Mouse (Mus musculus) embryonic facial prominence, embryonic 11.5 days (tissue): Measurements from ENCODE around the gene Zfp346. TPM values are rescaled to one million over a fixed set of nuclear protein-coding genes. Genes with fewer than 3 reads are reported as not detected.
A peak's percentile ranks its signal among the peaks of the same experiment; 100 is the strongest.

ENCODE experiments used
- ATAC-seq: fragments of 200-750 bp; cut with Nextera tagmentation; replicated peaks from 2 replicates; pipeline ENCODE4 v1.8.0; 2017; ENCODE audit warnings: low read depth; ENCODE audit not compliant: insufficient number of reproducible peaks, low FRiP score, low TSS enrichment
- DNase-seq: peaks from one replicate; pipeline ENCODE4 v3.0.0-alpha.2; 2015; ENCODE audit warnings: low spot score
- H3K27ac ChIP-seq: fragments of 300-500 bp; sonication (generic); replicated peaks from 2 replicates; pipeline ENCODE4 v1.5.1; 2014; ENCODE audit warnings: mild to moderate bottlenecking, low read depth, low read length, control low read depth
- H3K27me3 ChIP-seq: fragments of 300-500 bp; sonication (generic); 2 replicates; pipeline ENCODE4 v1.6.1; 2014; ENCODE audit warnings: mild to moderate bottlenecking, low read length, moderate library complexity, mixed read lengths; ENCODE audit not compliant: control insufficient read depth, insufficient read depth
- H3K36me3 ChIP-seq: fragments of 300-500 bp; sonication (generic); replicated peaks from 2 replicates; pipeline ENCODE4 v1.6.1; 2014; ENCODE audit warnings: low read depth, mild to moderate bottlenecking, low read length, moderate library complexity, mixed read lengths; ENCODE audit not compliant: control insufficient read depth, insufficient read depth
- H3K4me1 ChIP-seq: fragments of 300-500 bp; sonication (generic); 2 replicates; pipeline ENCODE4 v1.6.1; 2014; ENCODE audit warnings: low read length, mixed read lengths; ENCODE audit not compliant: control insufficient read depth, insufficient read depth
- H3K4me2 ChIP-seq: fragments of 300-500 bp; sonication (generic); 2 replicates; pipeline ENCODE4 v1.6.1; 2014; ENCODE audit warnings: low read depth, mild to moderate bottlenecking, control low read depth, low read length, moderate library complexity
- H3K4me3 ChIP-seq: fragments of 300-500 bp; sonication (generic); 2 replicates; pipeline ENCODE4 v1.5.1; 2014; ENCODE audit warnings: low read depth, low read length, control low read depth
- H3K9ac ChIP-seq: fragments of 300-500 bp; sonication (generic); replicated peaks from 2 replicates; pipeline ENCODE4 v1.6.1; 2014; ENCODE audit warnings: mild to moderate bottlenecking, control low read depth, low read length
- H3K9me3 ChIP-seq: fragments of 300-500 bp; sonication (generic); replicated peaks from 2 replicates; pipeline ENCODE4 v1.6.1; 2016; ENCODE audit warnings: mild to moderate bottlenecking, low read length, inconsistent platforms, mixed read lengths; ENCODE audit not compliant: control insufficient read depth
- WGBS: fragments of 180-500 bp; shearing (Covaris S2); extraction: QIAGEN DNeasy Blood & Tissue Kit; methylation state at CpG from one replicate; pipeline ENCODE4 v1.1.7; 2014; 5-methylcytosine and 5-hydroxymethylcytosine counted together
- polyA plus RNA-seq: library from polyadenylated mRNA; unstranded; fragments of >200 nt; fragmentation: Nextera tagmentation; extraction: Ambion mirVana; gene quantifications from 2 replicates; pipeline ENCODE4 v1.2.1, GENCODE M21; 2014

The Zfp346 gene
- polyA plus RNA-seq, 1 experiment from 2014 or later, result 19.0 TPM

- H3K4me1 ChIP-seq, result peaks cover 7% of the 10 kb centered on the region
- no peak overlapping the region for H3K4me3 ChIP-seq
- 0 out of 2 replicates have a peak, but pooled peaks have one; percentile 11 for ATAC-seq
Measured at GRCm38 (mm10) chr13:55171517-55172335, 66.6 kb downstream of the Zfp346 start.

GRCm38 (mm10) chr13:55172336-55172770, 67.2 kb downstream of the Zfp346 start:
- H3K4me3 ChIP-seq, result no peak overlapping the region
- WGBS, result 49% methylated on average over 7 of the region's 7 CpGs
- DNase-seq (no peak), ATAC-seq (no peak)
- no peak overlapping the region for H3K4me2 ChIP-seq
- H3K4me1 ChIP-seq, result peaks cover 7% of the 10 kb centered on the region
- H3K36me3 ChIP-seq, result no peaks in the 10 kb centered on the region
- no peaks in the 10 kb centered on the region for H3K9me3 ChIP-seq
- no peak overlapping the region for H3K27ac ChIP-seq
- no peaks in the 10 kb centered on the region for H3K27me3 ChIP-seq
- no peak overlapping the region for H3K9ac ChIP-seq

More at GRCm38 (mm10) chr13:55171517-55172335, 66.6 kb downstream of the Zfp346 start:
- Histone ChIP-seq H3K4me2 (peak overlapping the region; percentile 28), H3K27me3 (no peaks in the 10 kb centered on the region), H3K9me3 (no peaks in the 10 kb centered on the region), H3K36me3 (no peaks in the 10 kb centered on the region), H3K9ac (peak overlapping the region; percentile 32; the same call in 1 of the 2 replicates), H3K27ac (no peak overlapping the region)
- DNase-seq, result peak; percentile 40
- 15% methylated on average over 26 of the region's 26 CpGs for WGBS

- no peaks in the 10 kb centered on the region for H3K27me3 ChIP-seq
- DNase-seq, result no peak
- no peaks in the 10 kb centered on the region for H3K9me3 ChIP-seq
- no peak overlapping the region for H3K4me3 ChIP-seq
- no peak overlapping the region for H3K4me2 ChIP-seq
- H3K9ac ChIP-seq, result no peak overlapping the region
- no peaks in the 10 kb centered on the region for H3K36me3 ChIP-seq
- WGBS, result 66% methylated on average over 11 of the region's 11 CpGs
- peaks cover 7% of the 10 kb centered on the region for H3K4me1 ChIP-seq
- no peak for ATAC-seq
- no peak overlapping the region for H3K27ac ChIP-seq
Measured at GRCm38 (mm10) chr13:55174347-55174746, 69.2 kb downstream of the Zfp346 start.

GRCm38 (mm10) chr13:55176265-55176664, 71.2 kb downstream of the Zfp346 start:
- no peak overlapping the region for H3K27ac ChIP-seq
- H3K4me2 ChIP-seq, result no peak overlapping the region
- H3K9me3 ChIP-seq, result no peaks in the 10 kb centered on the region
- no peaks in the 10 kb centered on the region for H3K27me3 ChIP-seq
- peaks cover 7% of the 10 kb centered on the region for H3K4me1 ChIP-seq
- H3K4me3 ChIP-seq, result no peak overlapping the region
- H3K9ac ChIP-seq, result no peak overlapping the region
- no peak for ATAC-seq
- WGBS, result 79% methylated on average over 6 of the region's 6 CpGs
- no peaks in the 10 kb centered on the region for H3K36me3 ChIP-seq
- no peak for DNase-seq

- no peak for DNase-seq
- H3K9me3 ChIP-seq, result no peaks in the 10 kb centered on the region
- H3K9ac ChIP-seq, result no peak overlapping the region
- no peaks in the 10 kb centered on the region for H3K36me3 ChIP-seq
- ATAC-seq, result no peak
- H3K4me1 ChIP-seq, result no peaks in the 10 kb centered on the region
- no peak overlapping the region for H3K4me2 ChIP-seq
- H3K4me3 ChIP-seq, result no peak overlapping the region
- H3K27me3 ChIP-seq, result no peaks in the 10 kb centered on the region
- no peak overlapping the region for H3K27ac ChIP-seq
- 69% methylated on average over 4 of the region's 4 CpGs for WGBS
Measured at GRCm38 (mm10) chr13:55177903-55178496, 72.9 kb downstream of the Zfp346 start.

GRCm38 (mm10) chr13:55178556-55178955, 73.4 kb downstream of the Zfp346 start:
- DNase-seq (peak; percentile 82), ATAC-seq (no peak)
- H3K36me3 ChIP-seq, result no peaks in the 10 kb centered on the region
- no peaks in the 10 kb centered on the region for H3K9me3 ChIP-seq
- H3K4me3 ChIP-seq, result no peak overlapping the region
- no peak overlapping the region for H3K9ac ChIP-seq
- no peaks in the 10 kb centered on the region for H3K4me1 ChIP-seq
- no peak overlapping the region for H3K4me2 ChIP-seq
- 32% methylated on average over 2 of the region's 2 CpGs for WGBS
- H3K27me3 ChIP-seq, result no peaks in the 10 kb centered on the region
- H3K27ac ChIP-seq, result no peak overlapping the region

- H3K4me3 ChIP-seq, result no peak overlapping the region
- H3K27ac ChIP-seq, result no peak overlapping the region
- no peak overlapping the region for H3K4me2 ChIP-seq
- no peaks in the 10 kb centered on the region for H3K9me3 ChIP-seq
- ATAC-seq (no peak), DNase-seq (no peak)
- no peak overlapping the region for H3K9ac ChIP-seq
- no peaks in the 10 kb centered on the region for H3K36me3 ChIP-seq
- WGBS, result 88% methylated on average over 3 of the region's 3 CpGs
- H3K27me3 ChIP-seq, result no peaks in the 10 kb centered on the region
- no peaks in the 10 kb centered on the region for H3K4me1 ChIP-seq
Measured at GRCm38 (mm10) chr13:55179591-55179990, 74.5 kb downstream of the Zfp346 start.

GRCm38 (mm10) chr13:55181786-55182172, 76.7 kb downstream of the Zfp346 start:
- Histone ChIP-seq H3K27ac (no peak overlapping the region), H3K4me2 (no peak overlapping the region), H3K4me1 (no peaks in the 10 kb centered on the region), H3K9ac (no peak overlapping the region; the same call in 1 of the 2 replicates), H3K36me3 (no peaks in the 10 kb centered on the region), H3K4me3 (no peak overlapping the region; the same call in 1 of the 2 replicates), H3K27me3 (no peaks in the 10 kb centered on the region), H3K9me3 (no peaks in the 10 kb centered on the region)
- 0 out of 2 replicates have a peak, but pooled peaks have one; percentile 16 for ATAC-seq
- DNase-seq, result no peak
- 66% methylated on average over 2 of the region's 2 CpGs for WGBS
